8 mouse cellular contexts compared by ENCODE assay signal in genomic region chr19:12009501-12010280, GRCm38 (mm10). TPM values are rescaled to one million over a fixed set of nuclear protein-coding genes. Genes with fewer than 3 reads are reported as not detected.
DNase-seq lines count a peak whose midpoint lies in the region; ATAC-seq lines count a peak whose summit lies in the region.

No protein-coding gene starts in this region.

- peak overlapping the region; percentile 51 for H3K4me3 ChIP-seq in hindbrain, embryonic 14.5 days (replicated peaks; ENCODE audit: low read length)

- H3K4me1 ChIP-seq in hindbrain, embryonic 14.5 days (replicated peaks; ENCODE audit: control insufficient read depth, insufficient read depth, low read length) = peaks cover 2% of the 10 kb centered on the region

- DNase-seq in NIH3T3 (ENCODE audit: low read depth) = peak; percentile 93
- peak; percentile 49 to 74 for DNase-seq in cerebellum, adult 18-20 months
- peak; percentile 45 to 77 for DNase-seq in frontal cortex, postnatal 14 days (ENCODE audit: low spot score in 2 of 2)
- peak; percentile 93 for DNase-seq in hindbrain, embryonic 14.5 days (ENCODE audit: low spot score)
- peak; percentile 77 to 79 for DNase-seq in left cerebral cortex, adult 18-20 months (ENCODE audit: low spot score in 2 of 2)
- peak; percentile 82 for DNase-seq in lung, postnatal 25 days (ENCODE audit: low spot score)
- DNase-seq in right cerebral cortex, adult 2 months (ENCODE audit: low spot score in 2 of 2) = peak; percentile 85 to 86
- peak; percentile 89 for DNase-seq in yolk sac, embryonic 10.5 days (ENCODE audit: low spot score)

- WGBS in hindbrain, embryonic 14.5 days = under 1% methylated on average over 24 of the region's 24 CpGs

- peak overlapping the region; percentile 74 for H3K9ac ChIP-seq in hindbrain, embryonic 14.5 days

- no peaks in the 10 kb centered on the region for H3K9me3 ChIP-seq in hindbrain, embryonic 14.5 days (ENCODE audit: control insufficient read depth, low read length)

- peak; percentile 7 for ATAC-seq in hindbrain, embryonic 14.5 days (ENCODE audit: low FRiP score)

- peak overlapping the region; percentile 86 for H3K27ac ChIP-seq in hindbrain, embryonic 14.5 days

- H3K27me3 ChIP-seq in hindbrain, embryonic 14.5 days (ENCODE audit: control insufficient read depth, insufficient read depth, low read length) = no peaks in the 10 kb centered on the region

- no peaks in the 10 kb centered on the region for H3K36me3 ChIP-seq in hindbrain, embryonic 14.5 days (replicated peaks; ENCODE audit: control insufficient read depth, insufficient read depth)

- H3K4me2 ChIP-seq in hindbrain, embryonic 14.5 days (replicated peaks) = peak overlapping the region; percentile 76

RNA-seq across cellular contexts. Expression of gene Olfr1423, which starts 31.4 kb away (rescaled TPM):
- polyA plus RNA-seq in hindbrain, embryonic 14.5 days (2014; fragmentation: Nextera tagmentation; extraction: Ambion mirVana) = not detected in 2 replicates
- not detected for total RNA-seq in left cerebral cortex, adult 18-20 months (2021)

RNA-seq across cellular contexts. Expression of gene Osbp, which starts 44.0 kb away (rescaled TPM):
- polyA plus RNA-seq in hindbrain, embryonic 14.5 days (2014; fragmentation: Nextera tagmentation; extraction: Ambion mirVana) = 6.6 and 6.9 TPM in 2 replicates
- 10 to 100 TPM; 55.9 to 58.2 TPM for total RNA-seq in left cerebral cortex, adult 18-20 months (2021)

RNA-seq across cellular contexts. Expression of gene Olfr1424, which starts 52.8 kb away (rescaled TPM):
- not detected in 2 replicates for polyA plus RNA-seq in hindbrain, embryonic 14.5 days (2014; fragmentation: Nextera tagmentation; extraction: Ambion mirVana)
- total RNA-seq in left cerebral cortex, adult 18-20 months (2021) = not detected

Comparison
In these comparisons a context has a peak if more than half of its experiments do, and no peak if none do; other contexts are left out.
1. Peak in every context shown above with its lines: DNase-seq, ATAC-seq, H3K4me3 ChIP-seq and H3K27ac ChIP-seq.